Mouse (Mus musculus): Measurements from ENCODE around the gene Odf3b.

The Odf3b gene

DNA sequence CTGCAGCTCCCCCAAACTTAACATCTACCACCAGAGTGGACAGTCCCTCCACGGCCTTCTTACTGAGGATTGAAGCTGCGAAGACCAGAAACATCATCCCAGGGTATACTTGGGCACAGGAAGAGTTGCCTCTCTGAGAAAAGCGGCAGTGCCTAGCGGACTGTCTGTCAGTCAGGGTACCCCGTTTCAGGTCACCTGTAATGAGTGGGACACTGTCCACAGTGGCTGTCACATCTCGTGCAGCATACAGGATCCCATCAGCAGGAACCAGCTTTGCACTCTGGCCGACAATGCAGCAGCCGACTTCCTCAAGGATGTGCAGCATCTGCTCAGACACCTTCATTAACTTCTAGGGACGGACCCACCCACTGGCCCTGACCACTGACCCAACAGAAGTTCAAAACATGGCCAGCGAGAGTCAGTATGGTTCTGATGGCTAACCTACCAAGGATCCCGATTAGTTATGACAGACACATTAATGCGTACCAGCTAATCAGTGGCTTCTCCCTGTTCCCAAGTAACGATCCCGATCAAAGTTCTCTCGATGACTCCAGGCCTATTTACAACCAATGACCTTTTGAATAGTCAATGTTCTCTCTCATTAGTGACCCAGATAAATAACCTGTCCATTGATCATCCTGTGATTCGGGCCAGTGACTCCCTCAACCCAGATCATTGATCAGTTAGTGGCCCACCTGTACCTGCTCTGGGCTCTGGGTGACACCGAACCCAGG is 4.1 kb downstream of the Odf3b start:
- no peak for DNase-seq (ENCODE audit: low spot score in 2 of 2)

DNA sequence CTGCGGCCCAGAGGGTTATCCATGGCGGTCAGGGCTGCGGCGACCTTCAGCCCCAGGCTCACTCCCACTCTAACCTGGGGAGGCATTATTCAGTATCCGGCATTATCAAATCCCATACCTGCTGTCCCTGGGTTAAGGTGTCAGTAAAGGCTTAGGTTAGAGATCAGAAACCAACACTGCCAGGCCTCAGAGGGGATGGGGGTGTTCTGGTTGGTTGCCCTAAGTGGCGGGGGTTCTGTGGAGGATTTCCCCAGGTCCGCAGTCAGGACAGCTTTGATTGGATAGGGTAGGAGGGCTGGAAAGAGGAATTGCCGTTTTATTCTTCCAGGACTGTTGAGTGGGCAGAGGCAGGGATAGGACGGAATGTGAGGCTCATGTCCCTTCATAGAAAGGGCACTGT is 4.7 kb downstream of the Odf3b start:
- no peak for DNase-seq (ENCODE audit: low spot score in 2 of 2)

DNA sequence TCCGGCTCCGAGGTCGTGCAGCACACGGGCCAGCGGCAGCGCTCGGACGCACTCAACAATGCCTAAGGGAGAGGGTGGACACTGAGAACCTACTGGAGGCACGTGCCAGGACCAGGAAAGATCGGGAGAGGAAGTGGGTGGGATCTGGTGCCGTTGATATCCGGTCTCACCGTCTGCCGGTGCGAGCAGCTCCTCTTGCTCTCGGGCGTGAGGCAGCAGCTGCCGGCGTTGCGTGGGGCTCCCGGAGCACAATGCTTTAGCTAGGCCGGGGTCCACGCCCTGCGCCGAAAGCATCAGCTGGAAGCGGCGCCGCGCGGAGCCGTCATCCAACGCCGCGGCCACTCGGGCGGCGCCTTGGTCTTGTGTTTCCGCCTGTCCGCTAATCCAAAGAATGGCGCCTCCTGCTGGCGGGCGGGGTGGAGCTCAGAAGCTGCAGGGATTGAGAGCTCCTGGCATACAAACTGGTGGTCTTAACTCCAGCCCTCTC is 5.3 kb downstream of the Odf3b start, which contains the start of gene Sco2:
Sco2 (minus strand) TSS at position 85 of the 487 bp plus-strand sequence.
- DNase-seq (ENCODE audit: low spot score in 2 of 2): peak; percentile 83 to 96

DNA sequence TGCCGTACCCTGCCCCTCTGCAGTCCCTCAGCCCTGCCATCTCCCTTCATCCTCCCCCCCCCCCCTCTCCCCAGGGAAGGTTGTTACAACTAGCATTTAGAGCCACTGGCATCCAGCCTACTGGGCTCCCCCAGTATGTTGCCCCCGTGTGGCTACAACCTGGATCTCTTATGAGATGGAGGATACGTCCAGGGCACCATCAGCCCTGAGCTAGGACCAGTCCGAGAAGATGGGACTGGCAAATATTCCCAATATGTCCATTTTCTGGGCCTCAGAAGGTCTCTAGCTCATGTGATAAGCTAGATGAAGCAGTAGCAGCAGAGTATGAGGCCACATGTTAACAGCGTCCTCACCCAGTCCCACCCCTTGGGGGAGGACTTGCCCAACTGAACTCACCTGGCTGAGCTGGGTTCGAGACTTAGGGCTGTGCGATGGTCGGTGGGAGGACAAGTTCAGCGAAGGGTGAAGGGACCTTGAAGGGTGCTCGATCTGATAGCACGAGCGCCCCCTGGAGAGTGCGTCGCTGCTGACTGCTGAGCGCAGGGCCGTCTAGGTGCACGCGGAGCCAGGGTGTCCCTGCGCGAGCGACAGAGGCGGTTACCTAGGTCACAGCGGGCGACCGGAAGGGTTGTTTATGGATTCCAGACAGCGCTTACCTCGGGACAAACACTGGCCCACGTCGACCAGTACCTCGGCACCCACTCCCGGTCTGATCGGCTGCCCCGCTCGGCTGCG is 5.9 kb downstream of the Odf3b start:
- peak; percentile 83 to 93 for DNase-seq (ENCODE audit: low spot score in 2 of 2)

DNA sequence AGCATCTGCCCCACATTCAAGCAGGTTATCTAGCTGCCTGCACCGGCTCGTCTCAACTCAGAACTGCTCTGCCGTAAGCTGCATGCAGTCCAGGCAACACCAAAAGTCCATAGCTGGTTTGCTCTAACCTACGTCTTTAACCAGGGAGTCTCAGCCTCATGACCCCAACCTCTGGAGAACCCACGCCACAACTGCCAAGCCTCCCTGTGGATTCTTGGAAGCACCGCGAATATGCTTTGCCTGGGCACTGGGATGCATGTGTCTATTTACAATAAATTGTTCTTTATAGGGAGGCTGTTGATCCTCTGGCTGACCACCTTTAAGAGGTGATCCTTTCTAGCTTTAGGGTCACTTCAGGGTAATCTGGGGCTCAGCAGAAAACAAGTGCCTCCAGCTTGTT is 6.5 kb downstream of the Odf3b start:
- DNase-seq (ENCODE audit: low spot score in 2 of 2): no peak

DNA sequence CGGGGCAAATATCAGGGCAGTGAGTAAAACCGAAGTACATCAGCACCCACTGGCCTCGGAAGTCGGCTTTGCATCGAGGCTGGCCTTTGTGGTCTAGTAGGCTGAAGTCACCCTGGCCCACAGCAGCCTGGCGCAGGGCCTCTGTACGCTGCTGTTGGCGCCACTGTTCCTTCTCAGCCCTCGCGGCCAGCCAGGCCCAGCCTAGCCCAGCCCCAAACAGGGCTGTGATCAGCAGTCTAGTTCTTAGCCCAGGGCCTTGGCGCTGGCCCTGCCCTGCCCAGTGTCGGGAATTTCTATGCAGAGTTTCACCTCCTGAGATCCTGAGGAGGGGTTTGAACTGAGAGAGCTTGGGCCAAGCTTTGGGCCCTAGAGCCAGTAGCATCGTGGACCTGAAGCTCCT is 7.0 kb downstream of the Odf3b start:
- no peak for DNase-seq (ENCODE audit: low spot score in 2 of 2)

DNA sequence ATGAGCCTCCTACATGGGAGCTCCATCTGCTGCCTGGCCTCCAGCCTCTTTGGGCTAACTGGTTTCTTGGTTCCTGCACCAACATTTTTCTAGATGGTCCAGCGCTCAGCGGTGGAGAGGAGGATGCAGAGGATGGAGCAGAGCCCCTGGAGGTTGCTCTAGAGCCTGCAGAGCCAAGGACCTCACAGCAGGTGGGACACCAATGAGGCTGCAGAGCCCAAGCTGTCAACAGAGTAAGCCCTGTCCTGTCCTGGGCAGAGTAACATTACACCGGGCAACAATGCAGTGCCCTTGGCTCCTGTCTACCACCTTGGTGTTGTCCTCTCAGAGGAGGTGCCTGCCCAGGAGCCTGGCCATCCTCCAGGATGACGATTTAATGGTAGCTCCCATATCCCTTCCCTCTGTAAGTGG is 13.9 kb downstream of the Odf3b start:
- no peak for DNase-seq (ENCODE audit: low spot score in 2 of 2)

DNA sequence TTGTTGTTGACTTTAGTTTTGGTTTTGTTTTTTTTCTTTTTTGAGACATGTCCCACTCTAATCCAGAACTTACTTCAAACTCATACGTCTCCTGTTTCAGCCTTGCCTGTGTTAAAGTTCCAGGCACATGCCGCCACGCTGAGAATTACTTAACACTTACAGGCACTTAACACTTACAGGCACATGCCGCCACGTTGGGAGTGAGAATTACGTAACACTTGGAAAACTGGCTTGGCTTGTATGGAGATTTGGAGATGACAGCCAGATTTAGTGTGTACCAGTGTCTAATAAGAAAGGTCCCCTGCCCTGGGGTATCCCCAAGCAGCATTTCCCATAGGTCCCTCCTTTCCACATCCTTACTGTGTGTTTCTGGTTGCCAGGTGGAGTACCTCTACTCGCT is 16.0 kb downstream of the Odf3b start:
- no peak for DNase-seq (ENCODE audit: low spot score in 2 of 2)

DNA sequence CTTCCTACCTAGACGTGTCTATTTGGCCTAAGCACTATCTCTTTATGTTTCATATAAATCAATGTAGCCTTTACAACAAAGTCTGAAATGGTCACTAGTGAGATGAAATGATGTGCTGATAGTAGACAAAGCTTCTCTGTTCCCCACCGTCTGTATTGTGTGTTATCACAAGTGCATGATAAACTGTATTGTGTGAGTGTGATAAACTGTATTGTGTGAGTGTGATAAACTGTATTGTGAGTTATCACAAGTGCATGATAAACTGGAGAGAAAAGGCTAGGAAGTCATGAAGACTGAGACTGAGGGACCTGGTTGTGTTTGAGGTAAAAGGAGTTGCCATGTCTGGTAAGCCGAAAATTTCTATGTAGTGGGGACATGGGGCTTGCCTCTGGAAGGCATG is 20.3 kb downstream of the Odf3b start:
- no peak for DNase-seq (ENCODE audit: low spot score in 2 of 2)

DNA sequence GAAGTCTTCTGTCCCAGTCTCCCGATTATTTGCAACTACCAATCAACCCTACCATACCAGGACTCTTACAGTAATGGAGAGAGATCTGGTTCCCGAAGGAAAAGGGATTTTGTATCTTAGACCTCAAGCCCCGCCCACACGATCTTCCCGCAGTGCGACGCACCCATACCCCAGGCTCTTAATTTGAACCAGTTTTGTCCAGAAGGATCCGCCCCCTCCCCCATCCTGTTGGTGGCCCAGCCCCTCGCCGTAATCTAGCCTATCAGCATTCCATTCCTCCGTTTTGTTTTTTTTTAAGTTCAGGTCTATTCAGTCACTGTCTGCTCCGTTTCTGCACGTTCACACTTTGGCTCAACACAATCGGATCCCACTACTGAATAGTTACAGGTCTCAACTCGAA is 22.7 kb downstream of the Odf3b start:
- peak; percentile 73 to 78 for DNase-seq (ENCODE audit: low spot score in 2 of 2)

DNA sequence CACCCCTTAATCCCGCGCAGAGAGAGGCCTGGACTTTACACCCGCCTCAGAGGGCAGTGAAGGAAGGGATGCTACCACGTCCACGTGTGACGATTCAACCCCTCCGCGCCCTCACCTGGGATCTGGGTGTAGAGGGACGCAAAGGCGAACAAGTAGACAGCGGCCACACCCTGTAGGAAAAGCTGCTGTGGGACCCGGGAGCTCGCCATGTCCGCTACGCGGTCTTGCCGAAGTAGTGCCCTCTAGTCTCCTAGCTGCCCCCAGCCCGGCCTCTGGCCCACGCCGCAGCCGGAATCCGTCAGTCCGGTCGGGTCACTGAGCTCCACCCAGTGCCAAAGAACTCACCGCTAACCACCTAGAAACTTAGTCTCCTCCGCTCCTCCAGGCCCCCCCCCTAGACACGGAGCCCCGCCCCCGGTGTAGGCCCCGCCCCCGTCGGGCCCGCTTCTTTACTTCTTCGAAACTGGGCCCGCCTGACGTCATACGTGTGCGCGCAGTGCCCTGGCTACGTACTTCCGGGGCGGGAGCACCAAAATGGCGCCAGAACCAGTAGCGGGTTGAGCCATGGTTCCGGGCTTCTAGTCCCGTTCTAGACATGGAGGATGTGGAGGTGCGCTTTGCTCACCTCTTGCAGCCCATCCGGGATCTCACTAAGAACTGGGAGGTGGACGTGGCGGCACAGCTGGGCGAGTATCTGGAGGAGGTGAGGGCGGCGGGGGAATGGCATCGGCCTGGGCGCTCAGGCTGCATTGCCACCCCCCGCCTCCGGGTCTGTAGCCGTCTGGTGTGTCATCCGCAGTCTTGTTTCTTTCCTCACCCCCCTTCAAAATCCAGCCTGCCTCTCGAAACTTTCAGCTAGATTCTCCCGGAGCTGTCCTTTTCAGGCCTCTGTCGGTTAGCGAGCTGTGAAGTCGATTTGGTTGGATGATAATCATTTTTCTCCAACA is 23.6 kb downstream of the Odf3b start, which contains the start of the genes Lmf2 and Ncaph2:
Lmf2 (minus strand) TSS at position 419 of the 947 bp plus-strand sequence.
Ncaph2 (plus strand) TSS at position 479 of the 947 bp plus-strand sequence.
- DNase-seq (ENCODE audit: low spot score in 2 of 2): peak; percentile 92 to 96

DNA sequence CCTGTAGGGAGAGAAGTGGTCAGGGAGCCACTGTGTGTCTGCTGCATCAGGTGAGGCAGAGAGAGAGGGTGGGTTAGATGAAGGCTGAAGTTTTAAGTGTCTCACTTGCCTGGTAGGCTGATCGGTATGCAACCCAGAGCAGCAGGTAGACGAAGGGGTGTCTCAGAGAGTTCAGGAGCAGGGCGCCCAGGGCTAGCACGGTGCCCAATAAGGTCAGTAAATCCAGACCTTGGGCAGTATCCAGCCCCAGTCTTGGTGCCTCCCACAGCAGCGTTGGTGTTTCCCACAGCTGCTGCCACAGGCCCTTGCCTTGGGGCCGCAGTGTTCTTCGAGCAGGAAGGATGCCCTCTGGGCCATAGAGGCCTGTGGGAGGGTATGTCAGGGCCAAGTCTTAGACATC is 24.6 kb downstream of the Odf3b start:
- no peak for DNase-seq (ENCODE audit: low spot score in 2 of 2)

DNA sequence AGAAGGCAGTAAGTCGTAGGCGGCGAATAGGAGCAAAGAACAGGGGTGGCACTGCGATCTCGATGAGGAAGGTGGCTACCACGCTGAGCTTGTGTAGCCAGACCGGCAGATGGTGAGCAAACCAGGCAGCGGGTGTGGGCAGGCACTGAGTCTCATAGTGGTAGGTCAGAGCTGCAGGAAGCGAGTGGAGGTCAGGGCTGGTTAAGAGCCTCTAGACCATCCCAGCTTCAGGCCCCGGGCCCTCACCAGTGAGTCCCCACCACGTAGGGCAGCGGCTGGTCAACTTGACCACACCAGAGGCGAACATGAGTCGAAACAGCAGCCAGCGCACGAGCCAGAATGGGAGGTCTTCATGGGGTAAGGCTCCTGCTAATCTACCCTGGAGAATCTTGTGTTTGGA is 25.2 kb downstream of the Odf3b start:
- DNase-seq (ENCODE audit: low spot score in 2 of 2): no peak

DNA sequence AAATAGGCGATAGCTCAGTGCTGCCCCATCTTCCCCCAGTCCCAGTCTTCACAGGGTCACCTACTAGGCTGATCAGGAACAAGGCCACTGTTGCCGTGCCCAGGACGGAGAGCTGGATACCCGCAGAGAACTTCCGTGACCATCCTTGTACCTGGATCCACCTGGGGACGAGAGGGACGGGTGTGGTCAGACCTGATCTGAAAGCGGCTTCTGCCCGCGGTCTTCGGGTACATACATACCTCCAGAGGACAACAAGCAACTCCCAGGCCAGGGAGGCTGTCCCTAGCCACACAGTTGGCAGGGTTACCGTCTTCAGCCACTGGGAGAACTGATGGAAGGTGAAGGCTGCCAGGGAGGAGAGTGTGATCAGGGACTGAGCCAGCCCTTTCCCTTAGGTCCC is 26.3 kb downstream of the Odf3b start:
- no peak for DNase-seq (ENCODE audit: low spot score in 2 of 2)

DNA sequence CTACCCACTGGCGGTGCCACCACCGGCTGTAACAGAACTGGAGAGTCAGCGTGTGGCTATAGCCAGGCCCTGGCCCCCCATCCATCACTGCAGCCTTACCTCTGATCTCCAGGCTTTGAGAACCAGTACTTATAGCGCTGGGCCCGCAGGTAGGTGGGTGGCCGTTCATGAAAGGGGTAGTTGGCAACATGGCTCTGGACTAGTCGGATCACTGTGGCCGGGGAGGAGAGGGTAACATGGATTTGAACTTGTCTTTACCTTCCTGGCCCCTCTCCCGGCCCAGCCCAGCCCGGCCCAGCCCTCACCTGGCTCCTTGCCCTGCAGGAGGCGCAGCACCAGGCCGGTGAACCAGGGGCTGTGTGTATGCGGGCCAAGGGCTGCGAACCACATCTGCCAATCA is 27.0 kb downstream of the Odf3b start:
- DNase-seq (ENCODE audit: low spot score in 2 of 2): no peak

DNA sequence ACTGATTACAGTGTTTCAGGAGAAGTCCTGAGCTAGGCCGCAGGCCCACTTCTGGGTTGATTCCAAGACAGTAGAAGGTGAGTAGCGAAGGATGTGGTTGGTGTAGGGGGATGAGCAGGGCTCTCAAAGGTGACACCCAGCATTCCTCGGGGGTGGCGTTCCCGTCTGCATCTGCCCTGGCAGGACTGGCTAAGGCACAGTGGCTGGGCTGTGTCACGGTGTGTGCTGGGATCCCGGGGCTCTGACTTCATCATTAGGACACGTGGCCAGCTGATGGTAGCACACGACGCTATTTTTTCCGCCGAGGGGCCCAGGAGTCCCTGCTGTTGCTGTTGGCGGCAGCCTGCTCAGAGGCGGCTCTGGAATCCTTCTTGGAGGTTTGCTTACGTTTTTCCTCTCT is 27.8 kb downstream of the Odf3b start:
- DNase-seq (ENCODE audit: low spot score in 2 of 2): no peak

DNA sequence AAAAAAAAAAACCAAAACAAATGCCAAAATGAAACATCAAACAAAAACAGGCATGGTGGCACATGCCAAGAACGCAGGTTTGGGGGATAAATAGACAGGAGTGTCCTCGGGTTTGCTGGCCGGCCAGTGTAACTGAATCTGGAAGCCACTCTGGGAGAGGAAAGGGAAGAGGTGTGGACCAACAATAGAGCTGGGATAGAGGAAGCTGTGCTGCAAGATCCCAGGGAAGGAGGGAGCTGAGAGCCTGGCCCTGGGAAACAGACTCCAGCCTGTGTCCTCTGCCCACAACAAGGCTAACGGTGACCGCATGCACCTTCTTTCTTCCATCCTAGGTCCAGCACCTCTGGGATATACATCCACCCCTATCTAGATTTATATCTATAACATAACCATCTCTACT is 28.6 kb downstream of the Odf3b start:
- DNase-seq (ENCODE audit: low spot score in 2 of 2): no peak

DNA sequence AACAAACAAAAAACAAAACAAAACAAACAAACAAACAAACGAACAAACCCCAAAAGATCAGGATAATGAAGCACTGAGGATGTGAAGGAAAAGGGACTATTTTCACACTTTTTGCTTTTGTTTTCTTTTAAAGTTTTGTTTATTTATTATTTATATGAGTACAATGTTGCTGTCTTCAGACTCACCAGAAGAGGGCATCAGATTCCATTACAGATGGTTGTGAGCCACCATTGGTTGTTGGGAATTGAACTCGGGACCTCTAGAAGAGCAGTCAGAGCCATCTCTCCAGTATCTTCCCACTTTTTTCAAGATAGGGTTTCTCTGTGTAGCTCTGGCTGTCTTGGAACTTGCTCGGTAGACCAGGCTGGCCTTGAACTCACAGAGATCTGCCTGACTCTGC is 35.8 kb downstream of the Odf3b start:
- no peak for DNase-seq (ENCODE audit: low spot score in 2 of 2)

DNA sequence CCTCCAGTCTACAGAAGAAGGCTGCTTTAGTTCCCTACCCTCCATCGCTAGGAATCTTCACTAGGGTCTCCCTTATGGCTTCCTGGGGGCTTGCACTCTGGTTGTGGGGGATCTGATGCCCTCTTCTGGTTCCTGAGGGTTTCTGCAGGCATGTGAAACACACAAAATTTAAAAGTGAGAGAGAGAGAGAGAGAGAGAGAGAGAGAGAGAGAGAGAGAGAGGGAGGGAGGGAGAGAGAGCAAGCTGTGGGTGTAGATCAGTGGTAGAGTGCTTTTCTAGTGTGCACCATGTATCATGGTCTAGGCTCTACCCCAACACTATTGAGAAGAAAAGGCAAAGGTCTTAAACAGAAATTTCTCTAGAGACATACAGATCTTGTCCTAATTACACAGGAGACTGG is 37.4 kb downstream of the Odf3b start:
- DNase-seq (ENCODE audit: low spot score in 2 of 2): no peak

DNA sequence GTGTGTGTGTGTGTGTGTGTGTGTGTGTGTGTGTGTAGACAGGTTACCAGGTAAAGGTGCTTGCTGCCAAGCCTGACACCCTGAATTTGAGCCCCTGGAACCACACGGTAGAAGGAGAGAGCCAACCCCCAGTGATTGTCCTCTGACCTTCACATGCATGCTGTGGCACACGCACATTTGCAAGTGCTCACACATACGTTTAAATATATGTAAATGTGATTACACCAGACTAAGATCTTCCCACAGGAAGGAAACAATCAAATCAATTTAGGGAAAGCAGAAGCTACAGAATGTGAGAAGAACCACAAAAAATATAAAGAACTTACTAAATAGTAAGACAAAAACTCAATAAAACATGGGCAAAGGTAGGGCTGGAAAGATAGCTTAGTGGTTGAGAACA is 38.9 kb downstream of the Odf3b start:
- no peak for DNase-seq (ENCODE audit: low spot score in 2 of 2)

DNA sequence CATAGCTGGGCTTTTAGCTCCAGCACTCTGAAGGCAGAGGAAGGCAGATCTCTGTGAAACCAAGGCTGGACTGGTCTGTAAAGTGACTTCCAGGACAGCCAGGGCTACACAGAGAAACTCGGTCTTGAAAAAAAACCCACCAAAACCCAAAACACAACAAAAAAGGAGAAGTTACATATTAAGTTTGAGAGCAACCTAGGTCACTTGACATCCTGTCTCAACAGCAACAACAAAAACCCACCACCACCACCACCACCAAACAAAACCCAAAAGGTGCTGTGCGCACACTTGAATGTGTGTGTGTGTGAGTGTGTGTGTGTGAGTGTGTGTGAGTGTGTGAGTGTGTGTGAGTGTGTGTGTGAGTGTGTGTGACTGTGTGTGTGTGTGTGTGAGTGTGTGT is 39.4 kb downstream of the Odf3b start:
- no peak for DNase-seq (ENCODE audit: low spot score in 2 of 2)

DNA sequence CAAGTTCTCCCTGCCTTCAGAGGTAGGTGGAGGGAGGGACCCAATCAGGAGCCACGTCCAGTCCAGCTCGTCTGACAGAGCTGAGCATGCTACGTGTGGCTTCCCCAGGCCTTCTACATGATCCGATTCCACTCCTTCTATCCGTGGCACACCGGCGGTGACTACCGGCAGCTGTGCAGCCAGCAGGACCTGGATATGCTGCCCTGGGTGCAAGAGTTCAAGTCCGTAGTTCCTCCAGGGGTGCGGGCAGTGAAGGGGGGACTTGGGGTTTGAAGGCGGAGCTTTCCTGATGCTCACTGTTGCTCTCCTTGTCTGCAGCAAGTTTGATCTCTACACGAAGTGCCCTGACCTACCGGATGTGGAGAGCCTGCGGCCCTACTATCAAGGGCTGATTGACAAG is 42.7 kb downstream of the Odf3b start:
- no peak for DNase-seq (ENCODE audit: low spot score in 2 of 2)
